Mouse (Mus musculus) testis, adult 2 months (tissue): ENCODE data around the gene Osbpl9.
A peak's percentile ranks its signal among the peaks of the same experiment; 100 is the strongest.

Experiments
- CTCF ChIP-seq: fragments of 200-500 bp; IDR thresholded peaks from 2 replicates; pipeline ENCODE4 v1.5.1; 2012; ENCODE audit warnings: low read depth, mild to moderate bottlenecking, inconsistent platforms, low read length, moderate library complexity; ENCODE audit not compliant: control insufficient read depth, insufficient read depth, insufficient replicate concordance
- POLR2A ChIP-seq: fragments of 200-500 bp; IDR thresholded peaks from 2 replicates; pipeline ENCODE4 v1.6.1; 2012; ENCODE audit warnings: low read depth, mild to moderate bottlenecking, inconsistent platforms, low read length, moderate library complexity; ENCODE audit not compliant: control insufficient read depth

DNA sequence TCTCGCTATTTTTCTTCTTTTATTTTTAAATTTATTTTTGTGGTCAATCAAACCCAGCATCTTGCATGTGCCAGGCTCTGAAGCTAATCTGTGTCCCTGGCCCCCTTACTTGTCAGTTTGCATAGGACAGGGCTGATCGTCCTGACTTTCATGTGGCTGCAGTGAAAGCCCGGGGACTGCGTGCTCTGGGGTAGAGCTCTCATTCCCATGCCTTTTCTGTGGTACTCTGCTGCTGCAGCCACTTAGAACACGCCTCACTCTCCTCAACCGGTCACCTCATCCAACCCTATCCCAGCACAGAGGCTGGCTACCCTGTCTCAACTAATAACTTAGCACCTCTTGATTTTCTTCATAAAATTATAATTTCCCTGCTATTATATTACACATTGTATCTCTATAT lies 23.5 kb upstream of the Osbpl9 start:
- no peak for TF ChIP-seq CTCF
- TF ChIP-seq POLR2A = 0 out of 2 replicates have a peak, but pooled peaks have one; percentile 5
